8 mouse cellular contexts compared by ENCODE assay signal in genomic region chr5:53590875-53591682, GRCm38 (mm10).
DNase-seq lines count a peak whose midpoint lies in the region; ATAC-seq lines count a peak whose summit lies in the region.

No protein-coding gene starts in this region.

- peak overlapping the region; percentile 99 for H3K9ac ChIP-seq in embryonic facial prominence, embryonic 11.5 days (replicated peaks; ENCODE audit: low read length)
- peak overlapping the region; percentile 99 for H3K9ac ChIP-seq in hindbrain, embryonic 11.5 days (ENCODE audit: low read depth, low read length)
- peak overlapping the region; percentile 95 for H3K9ac ChIP-seq in limb, embryonic 12.5 days (replicated peaks)
- H3K9ac ChIP-seq in midbrain, embryonic 14.5 days (replicated peaks; ENCODE audit: low read length): peak overlapping the region; percentile 94

- H3K4me2 ChIP-seq in embryonic facial prominence, embryonic 11.5 days (ENCODE audit: low read depth, low read length): peak overlapping the region; percentile 75
- peak overlapping the region; percentile 59 for H3K4me2 ChIP-seq in hindbrain, embryonic 11.5 days (replicated peaks; ENCODE audit: low read depth, low read length)
- H3K4me2 ChIP-seq in limb, embryonic 12.5 days: peak overlapping the region; percentile 78
- H3K4me2 ChIP-seq in midbrain, embryonic 14.5 days (ENCODE audit: low read length): peak overlapping the region; percentile 79

- DNase-seq in adrenal gland, adult 8-10 months: peak; percentile 19
- DNase-seq in embryonic facial prominence, embryonic 11.5 days (ENCODE audit: low spot score): peak; percentile 63
- peak; percentile 75 for DNase-seq in hindbrain, embryonic 11.5 days (ENCODE audit: low spot score)
- peak; percentile 74 for DNase-seq in midbrain, embryonic 14.5 days
- DNase-seq in spleen, postnatal 4 days (ENCODE audit: low spot score in 2 of 2): peak; percentile 22 to 71

- peak overlapping the region; percentile 86 for H3K4me3 ChIP-seq in erythroblast, embryonic 14.5 days (replicated peaks)
- H3K4me3 ChIP-seq in embryonic facial prominence, embryonic 11.5 days (ENCODE audit: low read depth, low read length): peak overlapping the region; percentile 93
- peak overlapping the region; percentile 91 for H3K4me3 ChIP-seq in hindbrain, embryonic 11.5 days (ENCODE audit: low read depth, low read length)
- H3K4me3 ChIP-seq in limb, embryonic 12.5 days (replicated peaks): peak overlapping the region; percentile 92
- peak overlapping the region; percentile 79 for H3K4me3 ChIP-seq in midbrain, embryonic 14.5 days (replicated peaks; ENCODE audit: low read depth, low read length)

- under 1% methylated on average over 36 of the region's 67 CpGs for WGBS in embryonic facial prominence, embryonic 11.5 days
- WGBS in hindbrain, embryonic 11.5 days: under 1% methylated on average over 36 of the region's 67 CpGs
- WGBS in limb, embryonic 12.5 days: under 1% methylated on average over 46 of the region's 67 CpGs
- WGBS in midbrain, embryonic 14.5 days: 0% methylated on average over 57 of the region's 67 CpGs

- H3K27me3 ChIP-seq in erythroblast, embryonic 14.5 days (ENCODE audit: control insufficient read depth): peaks cover 11% of the 10 kb centered on the region
- H3K27me3 ChIP-seq in embryonic facial prominence, embryonic 11.5 days (ENCODE audit: control insufficient read depth, insufficient read depth, low read length): no peaks in the 10 kb centered on the region
- no peaks in the 10 kb centered on the region for H3K27me3 ChIP-seq in hindbrain, embryonic 11.5 days (ENCODE audit: control insufficient read depth, insufficient read depth, low read length)
- peaks cover 6% of the 10 kb centered on the region for H3K27me3 ChIP-seq in limb, embryonic 12.5 days
- no peaks in the 10 kb centered on the region for H3K27me3 ChIP-seq in midbrain, embryonic 14.5 days (ENCODE audit: control insufficient read depth, insufficient read depth, low read length)

- peaks cover 35% of the 10 kb centered on the region for H3K4me1 ChIP-seq in erythroblast, embryonic 14.5 days (ENCODE audit: control insufficient read depth)
- H3K4me1 ChIP-seq in embryonic facial prominence, embryonic 11.5 days (ENCODE audit: control insufficient read depth, insufficient read depth, low read length): no peaks in the 10 kb centered on the region
- no peaks in the 10 kb centered on the region; the same call in 1 of the 2 replicates for H3K4me1 ChIP-seq in hindbrain, embryonic 11.5 days (replicated peaks; ENCODE audit: control insufficient read depth, insufficient read depth, low read length)
- peaks cover 26% of the 10 kb centered on the region for H3K4me1 ChIP-seq in limb, embryonic 12.5 days (replicated peaks)
- peaks cover 27% of the 10 kb centered on the region for H3K4me1 ChIP-seq in midbrain, embryonic 14.5 days (ENCODE audit: control insufficient read depth, insufficient read depth, low read length)

- H3K27ac ChIP-seq in embryonic facial prominence, embryonic 11.5 days (replicated peaks; ENCODE audit: low read depth, low read length): peak overlapping the region; percentile 96
- peak overlapping the region; percentile 92 for H3K27ac ChIP-seq in hindbrain, embryonic 11.5 days (ENCODE audit: low read depth, low read length)
- H3K27ac ChIP-seq in limb, embryonic 12.5 days: peak overlapping the region; percentile 88
- H3K27ac ChIP-seq in midbrain, embryonic 14.5 days (replicated peaks; ENCODE audit: low read depth, low read length): peak overlapping the region; percentile 97

- no peak for ATAC-seq in erythroblast, adult 5-6 weeks (replicated peaks; ENCODE audit: low FRiP score, poor library complexity, severe bottlenecking)
- 0 out of 2 replicates have a peak, but pooled peaks have one; percentile 8 for ATAC-seq in embryonic facial prominence, embryonic 11.5 days (replicated peaks; ENCODE audit: insufficient number of reproducible peaks, low FRiP score, low TSS enrichment, low read depth)
- peak; percentile 30; the same call in 1 of the 2 replicates for ATAC-seq in hindbrain, embryonic 11.5 days (ENCODE audit: low FRiP score)
- ATAC-seq in limb, embryonic 12.5 days (ENCODE audit: insufficient number of reproducible peaks, insufficient read depth, low FRiP score, low TSS enrichment, low read depth): no peak
- peak; percentile 17 for ATAC-seq in midbrain, embryonic 14.5 days (ENCODE audit: low FRiP score, low TSS enrichment)

- H3K9me3 ChIP-seq in erythroblast, embryonic 14.5 days (ENCODE audit: control insufficient read depth, low read length): no peaks in the 10 kb centered on the region
- no peaks in the 10 kb centered on the region for H3K9me3 ChIP-seq in embryonic facial prominence, embryonic 11.5 days (replicated peaks; ENCODE audit: control insufficient read depth, low read length)
- H3K9me3 ChIP-seq in hindbrain, embryonic 11.5 days (ENCODE audit: control insufficient read depth, low read length): no peaks in the 10 kb centered on the region
- H3K9me3 ChIP-seq in limb, embryonic 12.5 days: no peaks in the 10 kb centered on the region
- no peaks in the 10 kb centered on the region for H3K9me3 ChIP-seq in midbrain, embryonic 14.5 days (ENCODE audit: control insufficient read depth, low read length)

- no peaks in the 10 kb centered on the region for H3K36me3 ChIP-seq in erythroblast, embryonic 14.5 days (ENCODE audit: control insufficient read depth)
- H3K36me3 ChIP-seq in embryonic facial prominence, embryonic 11.5 days (replicated peaks; ENCODE audit: control insufficient read depth, insufficient read depth, low read depth, low read length): no peaks in the 10 kb centered on the region
- H3K36me3 ChIP-seq in hindbrain, embryonic 11.5 days (ENCODE audit: control insufficient read depth, insufficient read depth, low read length): no peaks in the 10 kb centered on the region
- H3K36me3 ChIP-seq in limb, embryonic 12.5 days: no peaks in the 10 kb centered on the region
- no peaks in the 10 kb centered on the region for H3K36me3 ChIP-seq in midbrain, embryonic 14.5 days (ENCODE audit: control insufficient read depth, insufficient read depth, low read length)

Comparison
In these comparisons a context has a peak if more than half of its experiments do, and no peak if none do; other contexts are left out.
1. ATAC-seq: peak in embryonic facial prominence, embryonic 11.5 days (single experiment), hindbrain, embryonic 11.5 days (single experiment) and midbrain, embryonic 14.5 days (single experiment); none in erythroblast, adult 5-6 weeks (single experiment) and limb, embryonic 12.5 days (single experiment).
2. DNase-seq: peak in every context shown above with its lines; median percentile 75 in hindbrain, embryonic 11.5 days; 74 in midbrain, embryonic 14.5 days; 63 in embryonic facial prominence, embryonic 11.5 days; 46 in spleen, postnatal 4 days; 19 in adrenal gland, adult 8-10 months.
3. Peak in every context shown above with its lines, with median percentiles within 50 percentile points of each other: H3K4me3 ChIP-seq, H3K27ac ChIP-seq, H3K4me2 ChIP-seq and H3K9ac ChIP-seq.